Mouse (Mus musculus) CH12.LX (cell line): ENCODE data around the gene Dapk3. TPM values are rescaled to one million over a fixed set of nuclear protein-coding genes. Genes with fewer than 3 reads are reported as not detected.

Experiments used
- DNase-seq: peaks from one replicate; pipeline ENCODE4 v3.0.0-alpha.2; 2013; ENCODE audit errors: extremely low read depth
- H3K27ac ChIP-seq: 2 replicates; pipeline ENCODE4 v1.5.1; 2012; ENCODE audit warnings: low read depth, mild to moderate bottlenecking, control low read depth, moderate library complexity; ENCODE audit not compliant: insufficient read depth
- H3K27me3 ChIP-seq: replicated peaks from 2 replicates; pipeline ENCODE3; 2012; ENCODE audit warnings: inconsistent platforms
- H3K36me3 ChIP-seq, 2 experiments: replicated peaks in 1 of 2; 2 replicates each; pipeline versions ENCODE3 to v1.6.1; 2012; ENCODE audit warnings: inconsistent platforms in 1 of 2, low read length in 1 of 2, mild to moderate bottlenecking in 1 of 2, mixed read lengths in 1 of 2, moderate library complexity in 1 of 2; ENCODE audit not compliant: control insufficient read depth in 1 of 2, insufficient read depth in 1 of 2
- H3K4me1 ChIP-seq, 2 experiments: 2 replicates each; pipeline ENCODE4 v1.6.1; 2012; ENCODE audit warnings: inconsistent platforms in 1 of 2, moderate library complexity in 1 of 2; ENCODE audit not compliant: insufficient read depth in 2 of 2, control insufficient read depth in 1 of 2
- H3K4me2 ChIP-seq: 2 replicates; pipeline ENCODE4 v1.6.1; 2012; ENCODE audit warnings: low read depth, mild to moderate bottlenecking, control low read depth; ENCODE audit not compliant: poor library complexity, insufficient read depth, severe bottlenecking
- H3K4me3 ChIP-seq, 3 experiments: fragments of 150-350 bp in 1 of 3; sonication (generic) in 1 of 3; replicated peaks in 1 of 3; 2 replicates each; pipeline versions ENCODE3 to v1.5.1; 2011 to 2012; ENCODE audit warnings: low read depth in 2 of 3, low read length in 2 of 3, mild to moderate bottlenecking in 2 of 3, moderate library complexity in 2 of 3, control low read depth in 1 of 3, improper control_type of control experiment in 1 of 3, inconsistent platforms in 1 of 3, mixed read lengths in 1 of 3; ENCODE audit not compliant: poor library complexity in 1 of 3
- H3K79me2 ChIP-seq: replicated peaks from 2 replicates; pipeline ENCODE4 v1.6.1; 2012; ENCODE audit warnings: mild to moderate bottlenecking, moderate library complexity; ENCODE audit not compliant: control insufficient read depth, poor library complexity, insufficient read depth, severe bottlenecking; ENCODE audit errors: extremely low read depth
- H3K9ac ChIP-seq: 2 replicates; pipeline ENCODE4 v1.6.1; 2012; ENCODE audit warnings: low read depth, mild to moderate bottlenecking, control low read depth, moderate library complexity; ENCODE audit not compliant: insufficient read depth
- H3K9me3 ChIP-seq: replicated peaks from 2 replicates; pipeline ENCODE3; 2012; ENCODE audit warnings: low read length, inconsistent platforms, mixed read lengths
- BHLHE40 ChIP-seq: IDR thresholded peaks from 2 replicates; pipeline ENCODE4 v1.6.1; 2011; ENCODE audit warnings: mild to moderate bottlenecking, low read depth, low read length, improper control_type of control experiment
- CHD2 ChIP-seq: IDR thresholded peaks from 2 replicates; pipeline ENCODE4 v1.6.1; 2011; ENCODE audit warnings: low read length, improper control_type of control experiment
- CTCF ChIP-seq, 2 experiments: IDR thresholded peaks in 1 of 2; conservative IDR thresholded peaks in 1 of 2; 2 replicates each; pipeline ENCODE4 v1.5.1; 2011 to 2012; ENCODE audit warnings: low read depth in 2 of 2, low read length in 2 of 2, improper control_type of control experiment in 1 of 2, inconsistent platforms in 1 of 2, mild to moderate bottlenecking in 1 of 2, moderate library complexity in 1 of 2
- E2F4 ChIP-seq: IDR thresholded peaks from 2 replicates; pipeline ENCODE4 v1.6.1; 2011; ENCODE audit warnings: low read depth, low read length, improper control_type of control experiment; ENCODE audit not compliant: insufficient replicate concordance
- ETS1 ChIP-seq: conservative IDR thresholded peaks from 2 replicates; pipeline ENCODE4 v1.6.1; 2012; ENCODE audit warnings: low read depth, mild to moderate bottlenecking, inconsistent platforms, low read length, improper control_type of control experiment, moderate library complexity
- HCFC1 ChIP-seq: IDR thresholded peaks from 2 replicates; pipeline ENCODE4 v1.6.1; 2012; ENCODE audit warnings: low read depth, mild to moderate bottlenecking, inconsistent platforms, low read length, improper control_type of control experiment
- IRF4 ChIP-seq: IDR thresholded peaks from 2 replicates; pipeline ENCODE4 v1.6.1; 2014; ENCODE audit warnings: low read depth, mild to moderate bottlenecking, inconsistent platforms, low read length, improper control_type of control experiment
- JUN ChIP-seq: IDR thresholded peaks from 2 replicates; pipeline ENCODE4 v1.6.1; 2011; ENCODE audit warnings: low read depth, mild to moderate bottlenecking, low read length, improper control_type of control experiment, moderate library complexity; ENCODE audit not compliant: insufficient read depth
- JUND ChIP-seq: conservative IDR thresholded peaks from 2 replicates; pipeline ENCODE4 v1.6.1; 2011; ENCODE audit warnings: low read depth, low read length, improper control_type of control experiment
- MAX ChIP-seq: IDR thresholded peaks from 2 replicates; pipeline ENCODE4 v1.6.1; 2011; ENCODE audit warnings: low read length, improper control_type of control experiment
- MXI1 ChIP-seq: IDR thresholded peaks from 2 replicates; pipeline ENCODE4 v1.6.1; 2011; ENCODE audit warnings: mild to moderate bottlenecking, low read depth, low read length, improper control_type of control experiment
- NELFE ChIP-seq: IDR thresholded peaks from 2 replicates; pipeline ENCODE4 v1.6.1; 2011; ENCODE audit warnings: low read depth, low read length, improper control_type of control experiment
- NRF1 ChIP-seq: IDR thresholded peaks from 2 replicates; pipeline ENCODE4 v1.6.1; 2014; ENCODE audit warnings: low read depth, mild to moderate bottlenecking, inconsistent platforms, low read length, improper control_type of control experiment, moderate library complexity
- PAX5 ChIP-seq: IDR thresholded peaks from 2 replicates; pipeline ENCODE4 v1.6.1; 2012; ENCODE audit warnings: low read length, inconsistent platforms, mixed read lengths
- POLR2A ChIP-seq: IDR thresholded peaks from 2 replicates; pipeline ENCODE4 v1.6.1; 2011; ENCODE audit warnings: low read depth, mild to moderate bottlenecking, improper control_type of control experiment, low read length
- RAD21 ChIP-seq: IDR thresholded peaks from 2 replicates; pipeline ENCODE4 v1.6.1; 2011; ENCODE audit warnings: low read depth, mild to moderate bottlenecking, low read length, improper control_type of control experiment, moderate library complexity
- RCOR1 ChIP-seq: conservative IDR thresholded peaks from 2 replicates; pipeline ENCODE4 v1.6.1; 2012; ENCODE audit warnings: low read depth, mild to moderate bottlenecking, inconsistent platforms, low read length, improper control_type of control experiment
- SIN3A ChIP-seq: IDR thresholded peaks from 2 replicates; pipeline ENCODE4 v1.6.1; 2012; ENCODE audit warnings: low read length, improper control_type of control experiment, inconsistent platforms
- SMC3 ChIP-seq: IDR thresholded peaks from 2 replicates; pipeline ENCODE4 v1.6.1; 2011; ENCODE audit warnings: low read depth, low read length, improper control_type of control experiment
- USF1 ChIP-seq: IDR thresholded peaks from 2 replicates; pipeline ENCODE4 v1.6.1; 2014; ENCODE audit warnings: low read depth, mild to moderate bottlenecking, inconsistent platforms, low read length, improper control_type of control experiment
- ZC3H11A ChIP-seq: IDR thresholded peaks from 2 replicates; pipeline ENCODE4 v1.6.1; 2012; ENCODE audit warnings: low read depth, mild to moderate bottlenecking, inconsistent platforms, low read length, improper control_type of control experiment
- ZKSCAN1 ChIP-seq: IDR thresholded peaks from 2 replicates; pipeline ENCODE4 v1.6.1; 2012; ENCODE audit warnings: low read depth, inconsistent platforms, low read length, improper control_type of control experiment, borderline replicate concordance
- ZMIZ1 ChIP-seq: IDR thresholded peaks from 2 replicates; pipeline ENCODE4 v1.6.1; 2012; ENCODE audit warnings: low read depth, mild to moderate bottlenecking, inconsistent platforms, low read length, improper control_type of control experiment
- ZNF384 ChIP-seq: IDR thresholded peaks from 2 replicates; pipeline ENCODE4 v1.6.1; 2012; ENCODE audit warnings: low read depth, low read length, improper control_type of control experiment, inconsistent platforms
- dilution Hi-C: fragments of 300-500 bp; cut with MboI; formaldehyde crosslinking; loops from 2 replicates; pipeline ENCODE4 v1.14.3; 2020; ENCODE audit warnings: low sequenced_read_pairs; ENCODE audit not compliant: extremely low pct_unique_long_range_greater_than_20kb, extremely low pct_ligation_motif_present
- in situ Hi-C: fragments of 300-500 bp; cut with MboI; formaldehyde crosslinking; loops from 3 replicates; pipeline ENCODE4 v1.14.3; 2019; ENCODE audit warnings: low sequenced_read_pairs, low pct_ligation_motif_present, low pct_unique_long_range_greater_than_20kb, mixed read lengths
- polyA plus RNA-seq: library from polyadenylated mRNA; unstranded; fragments of >175 nt; gene quantifications from 2 replicates; pipeline ENCODE4 v1.2.1, GENCODE M21; 2012; ENCODE audit warnings: low read depth; ENCODE audit not compliant: insufficient read length
- total RNA-seq, 2 experiments: library from RNA; depleted of rRNA; stranded (reverse); fragments of 300-350 nt in 1 of 2; fragments of >200 nt in 1 of 2; gene quantifications; 2 replicates each; pipeline ENCODE4 v1.2.3; 2012 to 2014

The Dapk3 gene
- total and polyA plus RNA-seq, 3 experiments: 25.4 to 46.2 (median 44.5) TPM

- Histone ChIP-seq H3K36me3 (peaks cover 55 to 86% of the 10 kb centered on the region in 2 experiments), H3K4me3 (no peak overlapping the region), H3K9ac (no peak overlapping the region), H3K4me2 (no peak overlapping the region), H3K27ac (no peak overlapping the region)
- DNase-seq: no peak
- in situ Hi-C loops: no loop called here
- TF ChIP-seq POLR2A: no peak
- no peak for TF ChIP-seq RAD21
- no peak for TF ChIP-seq SMC3
- TF ChIP-seq SIN3A: no peak
- TF ChIP-seq NELFE: no peak
- no peak for TF ChIP-seq CTCF (conservative IDR thresholded peaks at IDR 0.05 in 1 of 2, IDR thresholded peaks at IDR 0.05 in 1 of 2; ENCODE audit: low read depth in 2 of 2, low read length in 2 of 2)
- no peak for TF ChIP-seq ZKSCAN1
- TF ChIP-seq BHLHE40: no peak
- TF ChIP-seq ZC3H11A: no peak
- TF ChIP-seq, all 38 proteins: peak for 0
- peaks cover 28 to 98% of the 10 kb centered on the region in 2 experiments for H3K4me1 ChIP-seq
- dilution Hi-C loops: no loop called here
- no peaks in the 10 kb centered on the region for H3K9me3 ChIP-seq
- H3K27me3 ChIP-seq: no peaks in the 10 kb centered on the region
- peaks cover 96% of the 10 kb centered on the region for H3K79me2 ChIP-seq
Measured at GRCm38 (mm10) chr10:81143845-81144437, 38.9 kb upstream of the Dapk3 start.

- dilution Hi-C loops: no loop called here
- in situ Hi-C loops: no loop called here
- no peaks in the 10 kb centered on the region for H3K27me3 ChIP-seq
- no peak overlapping the region for H3K4me2 ChIP-seq
- peaks cover 57 to 88% of the 10 kb centered on the region in 2 experiments for H3K36me3 ChIP-seq
- H3K27ac ChIP-seq: no peak overlapping the region
- peaks cover 28 to 98% of the 10 kb centered on the region in 2 experiments for H3K4me1 ChIP-seq
- H3K79me2 ChIP-seq: peaks cover 90% of the 10 kb centered on the region
- H3K4me3 ChIP-seq: no peak overlapping the region
- TF ChIP-seq CTCF (conservative IDR thresholded peaks at IDR 0.05 in 1 of 2, IDR thresholded peaks at IDR 0.05 in 1 of 2; ENCODE audit: low read depth in 2 of 2, low read length in 2 of 2) (no peak), E2F4 (no peak), HCFC1 (no peak)
- H3K9me3 ChIP-seq: no peaks in the 10 kb centered on the region
- H3K9ac ChIP-seq: no peak overlapping the region
- no peak for DNase-seq
Measured at GRCm38 (mm10) chr10:81144667-81145066, 38.1 kb upstream of the Dapk3 start.

DNA sequence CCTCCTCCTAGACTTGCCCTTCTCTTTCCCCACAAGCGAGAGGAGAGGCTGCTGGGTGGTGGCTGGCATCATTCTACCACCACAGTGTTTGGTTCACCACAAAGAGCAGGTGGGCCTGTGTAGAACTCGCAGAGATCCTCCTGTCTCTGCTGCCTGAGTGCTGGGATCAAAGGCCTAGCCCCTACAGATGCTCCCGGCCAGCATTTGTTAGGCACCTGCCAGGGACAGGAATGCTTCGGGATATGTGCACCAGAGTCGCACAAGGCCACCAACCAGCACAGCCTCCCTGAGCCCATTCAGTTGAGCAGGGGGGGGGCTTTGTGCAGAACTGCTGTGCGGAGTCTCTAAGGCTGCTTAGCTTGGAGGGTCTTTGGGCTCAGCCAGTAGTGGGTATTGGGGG is 37.5 kb upstream of the Dapk3 start:
- DNase-seq: no peak
- Histone ChIP-seq H3K9ac (no peak overlapping the region), H3K27me3 (no peaks in the 10 kb centered on the region), H3K4me2 (no peak overlapping the region), H3K79me2 (peaks cover 86% of the 10 kb centered on the region)
- TF ChIP-seq IRF4 (no peak), JUND (no peak), ZNF384 (no peak), ZMIZ1 (no peak), CTCF (conservative IDR thresholded peaks at IDR 0.05 in 1 of 2, IDR thresholded peaks at IDR 0.05 in 1 of 2; ENCODE audit: low read depth in 2 of 2, low read length in 2 of 2) (no peak), ZKSCAN1 (no peak), JUN (no peak), MXI1 (no peak), SIN3A (no peak), RCOR1 (no peak), ZC3H11A (no peak), BHLHE40 (no peak), HCFC1 (no peak), PAX5 (no peak), NRF1 (no peak), USF1 (no peak), MAX (no peak), ETS1 (no peak), CHD2 (no peak), SMC3 (no peak)
- TF ChIP-seq, all 38 proteins: peak for 0
- H3K27ac ChIP-seq: no peak overlapping the region
- peaks cover 24 to 98% of the 10 kb centered on the region in 2 experiments for H3K4me1 ChIP-seq
- dilution Hi-C loops (no loop called here), in situ Hi-C loops (no loop called here)
- H3K4me3 ChIP-seq: no peak overlapping the region
- peaks cover 61 to 90% of the 10 kb centered on the region in 2 experiments for H3K36me3 ChIP-seq
- H3K9me3 ChIP-seq: no peaks in the 10 kb centered on the region
